Mouse (Mus musculus) cerebellum, adult 11 months (tissue): Measurements from ENCODE around the gene Sac3d1.

Source experiments
- DNase-seq: peaks from one replicate; pipeline ENCODE4 v3.0.0; 2022

The Sac3d1 gene

GRCm38 (mm10) chr19:6118677-6119185 is 281 bp upstream of the Sac3d1 start:
- no peak for DNase-seq

DNA sequence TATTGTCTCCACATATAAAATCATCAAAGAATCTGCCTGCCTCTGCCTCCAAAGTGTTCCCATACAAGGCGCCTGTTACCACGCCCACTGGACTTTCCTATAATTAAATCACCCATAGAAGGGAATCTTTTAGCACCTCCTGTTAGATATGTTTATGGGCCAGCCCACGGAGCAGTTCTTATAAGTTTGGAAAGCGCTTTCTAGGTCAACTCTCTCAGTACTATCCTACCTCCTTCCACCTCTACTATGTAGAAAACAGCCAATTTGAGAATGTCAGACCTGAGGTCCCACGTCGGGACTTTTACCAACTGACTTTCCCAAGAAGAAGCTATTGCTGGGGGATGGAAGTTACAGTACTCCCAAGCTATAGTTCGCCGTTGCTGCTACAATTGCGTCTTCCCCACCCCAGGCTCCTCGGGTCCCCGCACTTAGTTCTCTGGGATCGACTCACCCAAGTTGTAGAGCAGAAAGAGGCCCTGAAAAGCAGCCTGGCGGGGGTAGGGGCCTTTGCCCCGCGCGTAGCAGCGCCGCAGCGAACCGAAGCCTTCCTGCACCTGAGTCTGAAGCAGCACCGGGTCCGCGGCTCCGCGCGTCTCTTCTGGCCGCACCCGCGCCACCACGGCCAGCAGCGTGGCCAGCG is 984 bp downstream of the Sac3d1 start:
- no peak for DNase-seq

- DNase-seq: no peak
Observed at GRCm38 (mm10) chr19:6116113-6116850, 2.2 kb downstream of the Sac3d1 start.

DNA sequence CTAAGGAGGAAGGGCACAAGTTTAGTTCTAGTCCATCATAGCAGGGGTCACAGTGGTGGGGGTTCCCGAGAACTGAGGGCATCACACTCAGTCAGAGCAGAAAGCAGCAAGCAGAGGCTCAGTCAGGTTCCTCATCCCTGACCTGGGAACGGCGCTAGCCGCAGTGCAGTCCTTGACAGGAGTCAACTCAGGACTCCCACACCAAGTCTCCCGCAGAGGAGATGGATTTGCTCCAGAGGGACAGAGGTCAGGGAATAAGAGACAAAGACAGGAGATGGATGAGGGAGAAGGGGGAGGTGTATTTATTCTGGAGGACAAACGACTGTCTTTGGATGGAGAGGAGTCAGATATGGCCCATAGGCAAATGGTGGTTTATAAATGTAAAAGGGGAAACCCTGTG is 5.3 kb downstream of the Sac3d1 start:
- no peak for DNase-seq

GRCm38 (mm10) chr19:6105586-6105985 is 12.9 kb downstream of the Sac3d1 start, which contains the start of gene Naaladl1:
TSS of gene Naaladl1 (plus strand) at chr19:6105782.
- no peak for DNase-seq

- no peak for DNase-seq
Observed at GRCm38 (mm10) chr19:6104476-6104875, 14.0 kb downstream of the Sac3d1 start.

- DNase-seq: no peak
Observed at GRCm38 (mm10) chr19:6102169-6102853, 16.1 kb downstream of the Sac3d1 start.

DNA sequence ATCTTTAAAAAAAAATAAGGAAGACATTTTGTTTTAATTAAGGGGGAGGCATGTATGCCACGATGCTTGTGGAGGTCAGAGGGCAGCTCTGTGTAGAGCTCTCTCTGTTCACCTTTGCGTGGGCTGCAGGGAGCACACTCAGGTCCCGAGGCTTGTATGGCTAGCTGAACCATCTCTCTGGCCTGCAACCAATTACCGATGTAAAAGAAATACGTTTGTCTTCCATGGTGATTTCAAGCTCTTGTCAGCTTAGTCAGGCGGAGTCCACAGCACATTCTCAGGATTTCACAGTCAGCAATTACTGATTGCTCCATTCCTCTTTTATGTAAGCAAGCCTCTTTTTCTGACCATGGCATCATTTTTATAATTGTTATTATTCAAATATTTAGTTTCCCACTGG is 17.3 kb downstream of the Sac3d1 start:
- DNase-seq: no peak

- DNase-seq: no peak
Observed at GRCm38 (mm10) chr19:6097847-6098246, 20.6 kb downstream of the Sac3d1 start.

DNA sequence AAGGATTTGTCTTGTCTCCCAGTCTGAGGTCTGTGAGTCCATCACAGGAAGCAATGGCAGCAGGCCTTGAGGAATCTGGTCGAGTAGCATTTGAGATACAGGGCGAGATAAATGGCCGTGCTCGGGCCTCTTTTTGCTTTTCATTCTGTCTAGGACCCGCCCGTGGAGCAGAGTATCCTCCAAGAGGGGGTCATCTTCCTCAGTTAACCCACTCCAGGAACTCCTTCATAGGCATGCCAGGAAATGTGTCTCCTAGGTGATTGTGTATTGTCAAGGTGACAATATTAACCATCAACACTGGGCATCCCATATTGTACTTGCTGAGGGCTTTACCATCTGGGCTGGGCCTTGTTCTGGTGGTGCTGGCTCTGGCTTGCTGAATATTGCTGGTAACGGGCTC is 24.3 kb downstream of the Sac3d1 start, which contains the start of gene AC131692.1:
TSS of gene AC131692.1 (plus strand) at position 301 of the 400 bp plus-strand sequence.
- DNase-seq: no peak

- DNase-seq: no peak
Observed at GRCm38 (mm10) chr19:6088841-6089240, 29.6 kb downstream of the Sac3d1 start.

GRCm38 (mm10) chr19:6085417-6085879 is 33.0 kb downstream of the Sac3d1 start:
- DNase-seq: no peak

DNA sequence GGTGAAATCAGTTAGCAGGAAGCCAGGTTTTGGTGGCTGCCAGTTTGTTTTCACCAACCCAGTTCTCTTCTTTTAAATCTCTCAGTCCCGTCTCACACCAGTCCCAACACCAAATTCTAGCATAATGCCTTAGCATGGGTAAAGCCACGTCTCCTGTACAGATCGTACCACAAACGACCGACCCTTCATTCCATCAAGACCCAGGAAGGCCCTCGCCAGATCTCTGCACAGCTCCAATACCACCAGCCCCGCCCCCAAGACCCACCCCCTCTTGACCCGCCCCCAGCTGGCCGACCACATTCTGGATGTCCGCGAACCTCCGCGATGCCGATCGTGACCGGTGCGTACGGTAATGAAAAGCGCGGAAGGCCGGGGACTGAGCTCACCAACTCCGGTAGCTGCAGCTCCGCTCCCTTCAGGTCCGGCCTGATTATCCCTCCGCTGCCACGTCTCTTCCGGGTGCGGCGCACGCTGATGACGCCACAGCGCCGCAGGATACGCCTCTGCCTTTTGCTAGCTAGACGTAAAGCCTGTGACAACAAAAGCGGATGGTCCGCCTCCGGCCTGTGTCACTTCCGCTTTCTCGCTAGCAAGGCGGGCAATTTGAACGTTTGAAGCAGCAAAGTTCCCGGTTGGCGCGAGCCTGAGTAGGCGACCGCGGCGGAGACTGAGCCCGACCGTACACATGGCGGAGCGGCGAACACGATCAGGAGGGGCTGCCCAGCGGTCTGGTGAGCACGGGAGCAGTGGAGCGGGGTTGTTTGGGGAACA is 33.8 kb downstream of the Sac3d1 start, which contains the start of the genes Zfpl1 and Cdca5:
TSS of gene Zfpl1 (minus strand) at position 479 of the 771 bp plus-strand sequence.
TSS of gene Cdca5 (plus strand) at position 506 of the 771 bp plus-strand sequence.
- DNase-seq: peak; percentile 97

DNA sequence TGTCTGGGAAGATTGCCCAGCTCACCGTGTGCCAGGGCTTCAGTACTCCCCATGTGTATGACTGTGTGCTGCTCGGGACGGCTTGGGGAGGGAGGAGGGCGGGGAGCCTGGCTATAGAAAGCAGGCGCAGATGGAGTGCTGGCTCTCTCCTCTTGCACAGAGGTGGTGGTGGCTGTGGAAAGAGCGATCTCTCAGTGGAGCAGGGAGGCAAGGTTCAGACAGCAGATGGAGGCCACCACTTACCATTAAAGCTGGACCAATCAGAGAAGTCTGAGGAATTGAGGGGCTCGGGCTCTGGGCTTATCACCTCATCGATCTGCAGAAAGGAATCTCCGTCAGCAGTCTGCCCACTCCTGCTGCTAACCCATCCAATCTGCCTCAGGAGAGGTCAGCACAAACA is 36.3 kb downstream of the Sac3d1 start, which contains the start of gene Gm28374:
TSS of gene Gm28374 (minus strand) at position 101 of the 400 bp plus-strand sequence.
- no peak for DNase-seq

GRCm38 (mm10) chr19:6079983-6080480 is 38.4 kb downstream of the Sac3d1 start, which contains the start of gene Tmem262:
TSS of gene Tmem262 (plus strand) at chr19:6080033.
- DNase-seq: no peak

DNA sequence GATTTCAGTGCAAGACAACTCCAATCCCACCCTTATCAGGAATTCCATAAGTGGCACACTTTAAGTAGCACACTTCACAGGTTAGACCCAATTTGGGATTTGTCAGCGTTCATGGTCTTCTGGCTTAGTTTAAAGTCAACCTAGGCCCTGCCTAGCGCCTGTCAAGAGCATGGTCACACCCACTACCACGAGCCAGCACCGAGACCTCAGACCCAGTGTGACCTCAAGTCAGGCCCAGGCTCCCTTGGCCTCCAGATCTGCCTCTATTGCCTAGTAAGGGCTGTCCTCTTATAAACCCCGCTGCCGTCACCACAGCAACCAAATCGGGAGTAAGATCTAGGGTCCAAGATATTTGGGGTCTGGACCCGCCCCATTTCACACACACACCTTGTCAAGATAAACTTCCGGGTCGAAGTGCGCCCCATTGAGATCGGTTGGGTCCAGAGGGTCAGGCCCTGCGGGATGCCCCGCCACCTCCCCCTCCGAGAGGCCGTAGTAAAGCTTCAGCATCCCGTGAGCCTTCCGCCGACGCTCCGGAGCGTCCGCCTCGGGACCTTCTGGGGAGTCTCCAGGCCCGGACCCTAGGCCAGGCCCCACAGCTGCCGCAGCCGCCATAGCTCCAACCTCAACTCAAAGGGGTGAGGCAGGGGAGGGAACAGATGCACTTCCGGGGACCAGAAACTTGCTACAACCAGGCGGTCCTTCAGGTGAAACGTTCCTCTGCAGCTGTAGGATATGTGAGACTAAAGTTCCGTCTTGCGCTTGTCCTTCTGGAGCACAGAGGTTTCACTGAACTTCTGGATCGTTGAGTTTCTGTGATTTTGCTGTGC is 41.7 kb downstream of the Sac3d1 start, which contains the start of gene Vps51:
TSS of gene Vps51 (minus strand) at position 668 of the 830 bp plus-strand sequence.
- DNase-seq: peak; percentile 78

GRCm38 (mm10) chr19:6073889-6074288 is 44.6 kb downstream of the Sac3d1 start:
- no peak for DNase-seq

GRCm38 (mm10) chr19:6071261-6071660 is 47.2 kb downstream of the Sac3d1 start:
- DNase-seq: no peak

- DNase-seq: no peak
Observed at GRCm38 (mm10) chr19:6070571-6071250, 47.7 kb downstream of the Sac3d1 start.

DNA sequence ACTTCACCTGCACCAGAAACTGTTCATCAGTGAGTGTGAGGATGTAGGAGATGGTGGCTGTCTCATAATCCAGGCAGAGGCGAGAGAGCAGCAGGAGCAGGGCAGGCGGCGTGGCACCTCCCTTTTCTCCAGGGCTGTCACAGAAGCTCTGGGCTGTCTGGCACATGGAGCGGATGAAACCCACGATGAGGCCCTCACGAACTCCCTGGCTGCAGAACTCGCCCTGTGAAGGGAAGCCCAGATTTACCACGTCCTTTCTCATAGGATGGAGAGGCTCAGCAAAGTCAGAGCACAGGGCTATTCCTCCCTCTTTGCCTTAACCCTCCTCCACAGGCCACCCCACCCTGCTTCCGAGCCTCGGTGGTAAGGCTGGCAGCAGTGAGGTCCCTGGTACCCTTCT is 48.6 kb downstream of the Sac3d1 start:
- no peak for DNase-seq
